In genomic region chr7:3213557-3213956, GRCm38 (mm10) we compare ENCODE assay signal across 26 mouse cellular contexts. TPM values are rescaled to one million over a fixed set of nuclear protein-coding genes. Genes with fewer than 3 reads are reported as not detected.
"Had no signal": no experiment of that assay in that cellular context is flagged by ENCODE, and none has a peak within 500 bp of the region (broad histone marks: within the 10 kb centered on the region; RNA-seq: fewer than 3 reads in every experiment).

No protein-coding gene starts in this region.

- H3K27ac ChIP-seq: kidney, embryonic 15.5 days; limb, embryonic 10.5 days; limb, embryonic 13.5 days; liver, embryonic 13.5 days had no signal

- DNase-seq: kidney, postnatal 10 days; kidney, postnatal 4 days; liver; liver, embryonic 13.5 days; lung, adult 2 months; lung, postnatal 14 days; lung, postnatal 4 days; midbrain, embryonic 14.5 days; thymus, adult 18-20 months; thymus, postnatal 36 days had no signal

- H3K4me3 ChIP-seq: kidney, embryonic 15.5 days; limb, embryonic 10.5 days; limb, embryonic 13.5 days; liver, embryonic 13.5 days had no signal

- H3K4me1 ChIP-seq: kidney, embryonic 15.5 days; limb, embryonic 10.5 days; limb, embryonic 13.5 days; liver, embryonic 13.5 days had no signal

- H3K9me3 ChIP-seq: kidney, embryonic 15.5 days; limb, embryonic 10.5 days; limb, embryonic 13.5 days; liver, embryonic 13.5 days had no signal

- H3K36me3 ChIP-seq: kidney, embryonic 15.5 days; limb, embryonic 10.5 days; limb, embryonic 13.5 days; liver, embryonic 13.5 days had no signal

- H3K9ac ChIP-seq: kidney, embryonic 15.5 days; limb, embryonic 13.5 days; liver, embryonic 13.5 days had no signal

RNA-seq across cellular contexts. Expression of gene Nlrp12, which starts 36.0 kb away (rescaled TPM):
- total RNA-seq: megakaryocyte-erythroid progenitor cell, adult 5-6 weeks had no signal
- polyA plus RNA-seq: limb, embryonic 10.5 days; limb, embryonic 13.5 days; midbrain, embryonic 11.5 days; midbrain, embryonic 14.5 days; neural tube, embryonic 11.5 days; neural tube, embryonic 14.5 days; urinary bladder, adult 2 months had no signal

RNA-seq across cellular contexts. Expression of gene AU018091, which starts 44.6 kb away (rescaled TPM):
- total RNA-seq: layer of hippocampus, adult 18-20 months; layer of hippocampus, postnatal 14 days; left cerebral cortex, postnatal 25 days; megakaryocyte progenitor cell, adult 5-6 weeks; megakaryocyte-erythroid progenitor cell, adult 5-6 weeks; midbrain, postnatal 0 days had no signal
- polyA plus RNA-seq: kidney, embryonic 15.5 days; liver, embryonic 13.5 days; liver, embryonic 16.5 days; lung, embryonic 16.5 days; midbrain, embryonic 14.5 days; midbrain, postnatal 0 days; neural tube, embryonic 11.5 days; neural tube, embryonic 14.5 days; small intestine, adult 2 months had no signal
